Mouse (Mus musculus) CH12.LX (cell line): Measurements from ENCODE around the gene Doc2g. TPM values are rescaled to one million over a fixed set of nuclear protein-coding genes. Genes with fewer than 3 reads are reported as not detected.

Source experiments
- DNase-seq: peaks from one replicate; pipeline ENCODE4 v3.0.0-alpha.2; 2013; ENCODE audit errors: extremely low read depth
- H3K27ac ChIP-seq: 2 replicates; pipeline ENCODE4 v1.5.1; 2012; ENCODE audit warnings: low read depth, mild to moderate bottlenecking, control low read depth, moderate library complexity; ENCODE audit not compliant: insufficient read depth
- H3K27me3 ChIP-seq: replicated peaks from 2 replicates; pipeline ENCODE3; 2012; ENCODE audit warnings: inconsistent platforms
- H3K36me3 ChIP-seq, 2 experiments: replicated peaks in 1 of 2; 2 replicates each; pipeline versions ENCODE3 to v1.6.1; 2012; ENCODE audit warnings: inconsistent platforms in 1 of 2, low read length in 1 of 2, mild to moderate bottlenecking in 1 of 2, mixed read lengths in 1 of 2, moderate library complexity in 1 of 2; ENCODE audit not compliant: control insufficient read depth in 1 of 2, insufficient read depth in 1 of 2
- H3K4me1 ChIP-seq, 2 experiments: 2 replicates each; pipeline ENCODE4 v1.6.1; 2012; ENCODE audit warnings: inconsistent platforms in 1 of 2, moderate library complexity in 1 of 2; ENCODE audit not compliant: insufficient read depth in 2 of 2, control insufficient read depth in 1 of 2
- H3K4me2 ChIP-seq: 2 replicates; pipeline ENCODE4 v1.6.1; 2012; ENCODE audit warnings: low read depth, mild to moderate bottlenecking, control low read depth; ENCODE audit not compliant: poor library complexity, insufficient read depth, severe bottlenecking
- H3K4me3 ChIP-seq, 3 experiments: fragments of 150-350 bp in 1 of 3; sonication (generic) in 1 of 3; replicated peaks in 1 of 3; 2 replicates each; pipeline versions ENCODE3 to v1.5.1; 2011 to 2012; ENCODE audit warnings: low read depth in 2 of 3, low read length in 2 of 3, mild to moderate bottlenecking in 2 of 3, moderate library complexity in 2 of 3, control low read depth in 1 of 3, improper control_type of control experiment in 1 of 3, inconsistent platforms in 1 of 3, mixed read lengths in 1 of 3; ENCODE audit not compliant: poor library complexity in 1 of 3
- H3K79me2 ChIP-seq: replicated peaks from 2 replicates; pipeline ENCODE4 v1.6.1; 2012; ENCODE audit warnings: mild to moderate bottlenecking, moderate library complexity; ENCODE audit not compliant: control insufficient read depth, poor library complexity, insufficient read depth, severe bottlenecking; ENCODE audit errors: extremely low read depth
- H3K9ac ChIP-seq: 2 replicates; pipeline ENCODE4 v1.6.1; 2012; ENCODE audit warnings: low read depth, mild to moderate bottlenecking, control low read depth, moderate library complexity; ENCODE audit not compliant: insufficient read depth
- H3K9me3 ChIP-seq: replicated peaks from 2 replicates; pipeline ENCODE3; 2012; ENCODE audit warnings: low read length, inconsistent platforms, mixed read lengths
- CHD1 ChIP-seq: IDR thresholded peaks from 2 replicates; pipeline ENCODE4 v1.6.1; 2012; ENCODE audit warnings: low read depth, low read length, improper control_type of control experiment, inconsistent platforms
- CTCF ChIP-seq, 2 experiments: IDR thresholded peaks in 1 of 2; conservative IDR thresholded peaks in 1 of 2; 2 replicates each; pipeline ENCODE4 v1.5.1; 2011 to 2012; ENCODE audit warnings: low read depth in 2 of 2, low read length in 2 of 2, improper control_type of control experiment in 1 of 2, inconsistent platforms in 1 of 2, mild to moderate bottlenecking in 1 of 2, moderate library complexity in 1 of 2
- ELF1 ChIP-seq: IDR thresholded peaks from 2 replicates; pipeline ENCODE4 v1.6.1; 2014; ENCODE audit warnings: low read depth, mild to moderate bottlenecking, inconsistent platforms, low read length, improper control_type of control experiment
- ETS1 ChIP-seq: conservative IDR thresholded peaks from 2 replicates; pipeline ENCODE4 v1.6.1; 2012; ENCODE audit warnings: low read depth, mild to moderate bottlenecking, inconsistent platforms, low read length, improper control_type of control experiment, moderate library complexity
- GABPA ChIP-seq: IDR thresholded peaks from 2 replicates; pipeline ENCODE4 v1.6.1; 2012; ENCODE audit warnings: low read depth, low read length, improper control_type of control experiment, inconsistent platforms; ENCODE audit not compliant: insufficient replicate concordance
- IRF4 ChIP-seq: IDR thresholded peaks from 2 replicates; pipeline ENCODE4 v1.6.1; 2014; ENCODE audit warnings: low read depth, mild to moderate bottlenecking, inconsistent platforms, low read length, improper control_type of control experiment
- JUN ChIP-seq: IDR thresholded peaks from 2 replicates; pipeline ENCODE4 v1.6.1; 2011; ENCODE audit warnings: low read depth, mild to moderate bottlenecking, low read length, improper control_type of control experiment, moderate library complexity; ENCODE audit not compliant: insufficient read depth
- KAT2A ChIP-seq: IDR thresholded peaks from 2 replicates; pipeline ENCODE4 v1.6.1; 2012; ENCODE audit warnings: low read length, improper control_type of control experiment, inconsistent platforms; ENCODE audit not compliant: insufficient replicate concordance
- MAX ChIP-seq: IDR thresholded peaks from 2 replicates; pipeline ENCODE4 v1.6.1; 2011; ENCODE audit warnings: low read length, improper control_type of control experiment
- MAZ ChIP-seq: IDR thresholded peaks from 2 replicates; pipeline ENCODE4 v1.6.1; 2012; ENCODE audit warnings: low read depth, mild to moderate bottlenecking, inconsistent platforms, low read length, improper control_type of control experiment, moderate library complexity
- MEF2A ChIP-seq: IDR thresholded peaks from 2 replicates; pipeline ENCODE4 v1.6.1; 2014; ENCODE audit warnings: low read depth, mild to moderate bottlenecking, inconsistent platforms, low read length, improper control_type of control experiment, borderline replicate concordance
- NRF1 ChIP-seq: IDR thresholded peaks from 2 replicates; pipeline ENCODE4 v1.6.1; 2014; ENCODE audit warnings: low read depth, mild to moderate bottlenecking, inconsistent platforms, low read length, improper control_type of control experiment, moderate library complexity
- PAX5 ChIP-seq: IDR thresholded peaks from 2 replicates; pipeline ENCODE4 v1.6.1; 2012; ENCODE audit warnings: low read length, inconsistent platforms, mixed read lengths
- POLR2A ChIP-seq: IDR thresholded peaks from 2 replicates; pipeline ENCODE4 v1.6.1; 2011; ENCODE audit warnings: low read depth, mild to moderate bottlenecking, improper control_type of control experiment, low read length
- POLR2AphosphoS2 ChIP-seq: IDR thresholded peaks from 2 replicates; pipeline ENCODE4 v1.6.1; 2011; ENCODE audit warnings: low read depth, low read length, improper control_type of control experiment
- RAD21 ChIP-seq: IDR thresholded peaks from 2 replicates; pipeline ENCODE4 v1.6.1; 2011; ENCODE audit warnings: low read depth, mild to moderate bottlenecking, low read length, improper control_type of control experiment, moderate library complexity
- RCOR1 ChIP-seq: conservative IDR thresholded peaks from 2 replicates; pipeline ENCODE4 v1.6.1; 2012; ENCODE audit warnings: low read depth, mild to moderate bottlenecking, inconsistent platforms, low read length, improper control_type of control experiment
- SIN3A ChIP-seq: IDR thresholded peaks from 2 replicates; pipeline ENCODE4 v1.6.1; 2012; ENCODE audit warnings: low read length, improper control_type of control experiment, inconsistent platforms
- TBP ChIP-seq: conservative IDR thresholded peaks from 2 replicates; pipeline ENCODE4 v1.6.1; 2011; ENCODE audit warnings: low read depth, low read length, improper control_type of control experiment
- TCF12 ChIP-seq: IDR thresholded peaks from 2 replicates; pipeline ENCODE4 v1.6.1; 2014; ENCODE audit warnings: low read depth, mild to moderate bottlenecking, inconsistent platforms, low read length, improper control_type of control experiment
- UBTF ChIP-seq: IDR thresholded peaks from 2 replicates; pipeline ENCODE4 v1.6.1; 2012; ENCODE audit warnings: low read depth, mild to moderate bottlenecking, inconsistent platforms, low read length, improper control_type of control experiment, moderate library complexity
- USF2 ChIP-seq: conservative IDR thresholded peaks from 2 replicates; pipeline ENCODE4 v1.6.1; 2011; ENCODE audit warnings: low read depth, low read length, improper control_type of control experiment
- ZC3H11A ChIP-seq: IDR thresholded peaks from 2 replicates; pipeline ENCODE4 v1.6.1; 2012; ENCODE audit warnings: low read depth, mild to moderate bottlenecking, inconsistent platforms, low read length, improper control_type of control experiment
- ZKSCAN1 ChIP-seq: IDR thresholded peaks from 2 replicates; pipeline ENCODE4 v1.6.1; 2012; ENCODE audit warnings: low read depth, inconsistent platforms, low read length, improper control_type of control experiment, borderline replicate concordance
- ZNF384 ChIP-seq: IDR thresholded peaks from 2 replicates; pipeline ENCODE4 v1.6.1; 2012; ENCODE audit warnings: low read depth, low read length, improper control_type of control experiment, inconsistent platforms
- dilution Hi-C: fragments of 300-500 bp; cut with MboI; formaldehyde crosslinking; loops from 2 replicates; pipeline ENCODE4 v1.14.3; 2020; ENCODE audit warnings: low sequenced_read_pairs; ENCODE audit not compliant: extremely low pct_unique_long_range_greater_than_20kb, extremely low pct_ligation_motif_present
- in situ Hi-C: fragments of 300-500 bp; cut with MboI; formaldehyde crosslinking; loops from 3 replicates; pipeline ENCODE4 v1.14.3; 2019; ENCODE audit warnings: low sequenced_read_pairs, low pct_ligation_motif_present, low pct_unique_long_range_greater_than_20kb, mixed read lengths
- polyA plus RNA-seq: library from polyadenylated mRNA; unstranded; fragments of >175 nt; gene quantifications from 2 replicates; pipeline ENCODE4 v1.2.1, GENCODE M21; 2012; ENCODE audit warnings: low read depth; ENCODE audit not compliant: insufficient read length
- total RNA-seq, 2 experiments: library from RNA; depleted of rRNA; stranded (reverse); fragments of 300-350 nt in 1 of 2; fragments of >200 nt in 1 of 2; gene quantifications; 2 replicates each; pipeline ENCODE4 v1.2.3; 2012 to 2014

The Doc2g gene
- total and polyA plus RNA-seq, 3 experiments: 2.1 to 6.4 (median 5.2) TPM

- Histone ChIP-seq H3K27me3 (peaks cover 58% of the 10 kb centered on the region), H3K79me2 (no peaks in the 10 kb centered on the region), H3K36me3 (no peaks in the 10 kb centered on the region), H3K9ac (no peak overlapping the region), H3K4me1 (peaks cover 7 to 11% of the 10 kb centered on the region in 2 experiments; a peak in 3 of 4 replicates), H3K4me2 (no peak overlapping the region), H3K27ac (no peak overlapping the region)
- in situ Hi-C loops: no loop called here
- dilution Hi-C loops: no loop called here
- DNase-seq: no peak
- TF ChIP-seq CTCF (conservative IDR thresholded peaks at IDR 0.05 in 1 of 2, IDR thresholded peaks at IDR 0.05 in 1 of 2; ENCODE audit: low read depth in 2 of 2, low read length in 2 of 2) (no peak), POLR2AphosphoS2 (no peak), MAZ (no peak), UBTF (no peak), USF2 (no peak), ETS1 (no peak), CHD1 (no peak), POLR2A (no peak), TCF12 (no peak), TBP (no peak)
- TF ChIP-seq, all 38 proteins: peak for 0
- H3K9me3 ChIP-seq: no peaks in the 10 kb centered on the region
- no peak overlapping the region for H3K4me3 ChIP-seq
These were observed 7.6 kb upstream of the Doc2g start for GRCm38 (mm10) chr19:3995505-3995904.

- Histone ChIP-seq H3K79me2 (no peaks in the 10 kb centered on the region), H3K36me3 (no peaks in the 10 kb centered on the region), H3K9me3 (no peaks in the 10 kb centered on the region), H3K4me1 (peaks cover 8 to 14% of the 10 kb centered on the region in 2 experiments), H3K27ac (no peak overlapping the region), H3K4me3 (no peak overlapping the region), H3K9ac (no peak overlapping the region), H3K27me3 (peaks cover 52% of the 10 kb centered on the region), H3K4me2 (no peak overlapping the region)
- in situ Hi-C loops: no loop called here
- dilution Hi-C loops: no loop called here
- TF ChIP-seq JUN: no peak
- TF ChIP-seq CTCF (conservative IDR thresholded peaks at IDR 0.05 in 1 of 2, IDR thresholded peaks at IDR 0.05 in 1 of 2; ENCODE audit: low read depth in 2 of 2, low read length in 2 of 2): no peak
- TF ChIP-seq ETS1: no peak
- no peak for TF ChIP-seq MAX
- no peak for TF ChIP-seq ZKSCAN1
- TF ChIP-seq RCOR1: no peak
- no peak for TF ChIP-seq USF2
- TF ChIP-seq GABPA: no peak
- TF ChIP-seq ELF1: no peak
- TF ChIP-seq POLR2A: no peak
- no peak for TF ChIP-seq PAX5
- no peak for TF ChIP-seq RAD21
- TF ChIP-seq IRF4: no peak
- no peak for TF ChIP-seq ZC3H11A
- no peak for TF ChIP-seq ZNF384
- TF ChIP-seq MEF2A: no peak
- no peak for TF ChIP-seq MAZ
- no peak for TF ChIP-seq NRF1
- TF ChIP-seq SIN3A: no peak
- no peak for TF ChIP-seq KAT2A
- no peak for DNase-seq
These were observed 7.0 kb upstream of the Doc2g start for GRCm38 (mm10) chr19:3996106-3996505.
